Mouse (Mus musculus) embryonic facial prominence, embryonic 13.5 days (tissue): ENCODE measurements around the gene Rbl2. TPM values are rescaled to one million over a fixed set of nuclear protein-coding genes. Genes with fewer than 3 reads are reported as not detected.
A peak's percentile ranks its signal among the peaks of the same experiment; 100 is the strongest.

ENCODE experiments used
- ATAC-seq: fragments of 200-750 bp; cut with Nextera tagmentation; 2 replicates; pipeline ENCODE4 v1.8.0; 2017; ENCODE audit warnings: low read depth; ENCODE audit not compliant: insufficient number of reproducible peaks, insufficient read depth, low FRiP score, low TSS enrichment
- H3K27ac ChIP-seq: fragments of 300-500 bp; sonication (generic); 2 replicates; pipeline ENCODE4 v1.5.1; 2015; ENCODE audit warnings: moderate library complexity, mild to moderate bottlenecking, inconsistent platforms
- H3K27me3 ChIP-seq: fragments of 300-500 bp; sonication (generic); 2 replicates; pipeline ENCODE4 v1.6.1; 2015; ENCODE audit warnings: mild to moderate bottlenecking, inconsistent platforms
- H3K36me3 ChIP-seq: fragments of 300-500 bp; sonication (generic); 2 replicates; pipeline ENCODE4 v1.6.1; 2015; ENCODE audit warnings: mild to moderate bottlenecking, inconsistent platforms
- H3K4me1 ChIP-seq: fragments of 300-500 bp; sonication (generic); 2 replicates; pipeline ENCODE4 v1.6.1; 2015; ENCODE audit warnings: inconsistent platforms
- H3K4me2 ChIP-seq: fragments of 300-500 bp; sonication (generic); 2 replicates; pipeline ENCODE4 v1.6.1; 2015; ENCODE audit warnings: moderate library complexity, mild to moderate bottlenecking, inconsistent platforms
- H3K4me3 ChIP-seq: fragments of 300-500 bp; sonication (generic); 2 replicates; pipeline ENCODE4 v1.5.1; 2015; ENCODE audit warnings: mild to moderate bottlenecking, inconsistent platforms
- H3K9ac ChIP-seq: fragments of 300-500 bp; sonication (generic); 2 replicates; pipeline ENCODE4 v1.6.1; 2015; ENCODE audit warnings: mild to moderate bottlenecking, inconsistent platforms
- H3K9me3 ChIP-seq: fragments of 300-500 bp; sonication (generic); 2 replicates; pipeline ENCODE4 v1.6.1; 2016; ENCODE audit warnings: inconsistent platforms
- WGBS: fragments of 180-500 bp; shearing (Covaris S2); methylation state at CpG from one replicate; pipeline ENCODE4 v1.1.7; 2015; ENCODE audit warnings: mixed read lengths; 5-methylcytosine and 5-hydroxymethylcytosine counted together
- polyA plus RNA-seq: library from polyadenylated mRNA; unstranded; fragments of >200 nt; fragmentation: Nextera tagmentation; extraction: Ambion mirVana; gene quantifications from 2 replicates; pipeline ENCODE4 v1.2.1, GENCODE M21; 2015

The Rbl2 gene
- 16.5 and 19.4 TPM in 2 replicates for polyA plus RNA-seq

GRCm38 (mm10) chr8:91069834-91070233 is at the start of gene Rbl2:
Gene Rbl2, plus strand, starts transcription at chr8:91070057.
- peaks cover 8% of the 10 kb centered on the region; the same call in 1 of the 2 replicates for H3K36me3 ChIP-seq
- no peaks in the 10 kb centered on the region for H3K9me3 ChIP-seq
- no peaks in the 10 kb centered on the region for H3K27me3 ChIP-seq
- ATAC-seq: peak; percentile 89
- peak within 1 kb of the TSS; percentile 59 for H3K4me2 ChIP-seq
- peaks cover 12% of the 10 kb centered on the region for H3K4me1 ChIP-seq
- H3K9ac ChIP-seq: peak within 1 kb of the TSS; percentile 89
- peak within 1 kb of the TSS; percentile 87 for H3K4me3 ChIP-seq
- peak within 1 kb of the TSS; percentile 82 for H3K27ac ChIP-seq
- under 1% methylated on average over 25 of the region's 25 CpGs for WGBS

GRCm38 (mm10) chr8:91034417-91034816 is 35.4 kb upstream of the Rbl2 start:
- Histone ChIP-seq H3K4me2 (no peak overlapping the region), H3K36me3 (peaks cover 87% of the 10 kb centered on the region), H3K4me1 (no peaks in the 10 kb centered on the region), H3K4me3 (no peak overlapping the region), H3K9me3 (no peaks in the 10 kb centered on the region), H3K9ac (no peak overlapping the region), H3K27ac (no peak overlapping the region), H3K27me3 (no peaks in the 10 kb centered on the region)
- ATAC-seq: no peak
- 82% methylated on average over 6 of the region's 6 CpGs for WGBS

- no peak overlapping the region for H3K4me2 ChIP-seq
- no peak overlapping the region for H3K4me3 ChIP-seq
- H3K36me3 ChIP-seq: peaks cover 90% of the 10 kb centered on the region
- H3K4me1 ChIP-seq: no peaks in the 10 kb centered on the region
- no peak overlapping the region for H3K9ac ChIP-seq
- 81% methylated on average over 6 of the region's 6 CpGs for WGBS
- H3K27me3 ChIP-seq: no peaks in the 10 kb centered on the region
- ATAC-seq: no peak
- no peak overlapping the region for H3K27ac ChIP-seq
- H3K9me3 ChIP-seq: no peaks in the 10 kb centered on the region
Observed at GRCm38 (mm10) chr8:91036905-91037304, 33.0 kb upstream of the Rbl2 start.

GRCm38 (mm10) chr8:91038637-91039036 is 31.2 kb upstream of the Rbl2 start:
- no peaks in the 10 kb centered on the region for H3K9me3 ChIP-seq
- H3K4me3 ChIP-seq: no peak overlapping the region
- no peak overlapping the region for H3K27ac ChIP-seq
- H3K27me3 ChIP-seq: no peaks in the 10 kb centered on the region
- 86% methylated on average over 1 of the region's 1 CpGs for WGBS
- peaks cover 93% of the 10 kb centered on the region for H3K36me3 ChIP-seq
- H3K9ac ChIP-seq: no peak overlapping the region
- ATAC-seq: no peak
- H3K4me1 ChIP-seq: no peaks in the 10 kb centered on the region
- no peak overlapping the region for H3K4me2 ChIP-seq

GRCm38 (mm10) chr8:91046370-91046769 is 23.5 kb upstream of the Rbl2 start:
- H3K4me1 ChIP-seq: peaks cover 4% of the 10 kb centered on the region; the same call in 1 of the 2 replicates
- no peak overlapping the region for H3K4me3 ChIP-seq
- H3K36me3 ChIP-seq: peaks cover 75% of the 10 kb centered on the region
- H3K27me3 ChIP-seq: no peaks in the 10 kb centered on the region
- WGBS: 78% methylated on average over 4 of the region's 4 CpGs
- no peak overlapping the region for H3K9ac ChIP-seq
- ATAC-seq: no peak
- no peak overlapping the region for H3K27ac ChIP-seq
- no peaks in the 10 kb centered on the region for H3K9me3 ChIP-seq
- H3K4me2 ChIP-seq: no peak overlapping the region

- no peak overlapping the region for H3K4me3 ChIP-seq
- no peak overlapping the region for H3K4me2 ChIP-seq
- H3K27ac ChIP-seq: no peak overlapping the region; the same call in 1 of the 2 replicates
- no peak overlapping the region for H3K9ac ChIP-seq
- ATAC-seq: no peak
- H3K27me3 ChIP-seq: no peaks in the 10 kb centered on the region
- H3K4me1 ChIP-seq: peaks cover 4% of the 10 kb centered on the region; the same call in 1 of the 2 replicates
- H3K9me3 ChIP-seq: no peaks in the 10 kb centered on the region
- peaks cover 41% of the 10 kb centered on the region for H3K36me3 ChIP-seq
- WGBS: 45% methylated on average over 8 of the region's 8 CpGs
Observed at GRCm38 (mm10) chr8:91051037-91051436, 18.8 kb upstream of the Rbl2 start.

GRCm38 (mm10) chr8:91054418-91054817 is 15.4 kb upstream of the Rbl2 start:
- H3K9me3 ChIP-seq: no peaks in the 10 kb centered on the region
- no peaks in the 10 kb centered on the region for H3K27me3 ChIP-seq
- H3K27ac ChIP-seq: no peak overlapping the region
- WGBS: 94% methylated on average over 4 of the region's 4 CpGs
- no peak for ATAC-seq
- H3K4me3 ChIP-seq: no peak overlapping the region
- no peak overlapping the region for H3K9ac ChIP-seq
- H3K4me1 ChIP-seq: peaks cover 4% of the 10 kb centered on the region; the same call in 1 of the 2 replicates
- no peak overlapping the region for H3K4me2 ChIP-seq
- H3K36me3 ChIP-seq: peaks cover 23% of the 10 kb centered on the region

GRCm38 (mm10) chr8:91056848-91057247 is 13.0 kb upstream of the Rbl2 start:
- Histone ChIP-seq H3K4me3 (no peak overlapping the region), H3K27ac (no peak overlapping the region), H3K9me3 (no peaks in the 10 kb centered on the region), H3K4me2 (no peak overlapping the region), H3K27me3 (no peaks in the 10 kb centered on the region), H3K4me1 (peaks cover 7% of the 10 kb centered on the region), H3K36me3 (peaks cover 8% of the 10 kb centered on the region), H3K9ac (no peak overlapping the region)
- WGBS: 70% methylated on average over 3 of the region's 3 CpGs
- ATAC-seq: no peak

- Histone ChIP-seq H3K36me3 (peaks cover 4% of the 10 kb centered on the region), H3K9me3 (no peaks in the 10 kb centered on the region), H3K27ac (no peak overlapping the region), H3K4me2 (no peak overlapping the region), H3K27me3 (no peaks in the 10 kb centered on the region), H3K4me1 (peaks cover 7% of the 10 kb centered on the region), H3K9ac (no peak overlapping the region), H3K4me3 (no peak overlapping the region)
- peak; percentile 43; the same call in 1 of the 2 replicates for ATAC-seq
Observed at GRCm38 (mm10) chr8:91059086-91059578, 10.7 kb upstream of the Rbl2 start.

- no peak overlapping the region for H3K9ac ChIP-seq
- WGBS: 90% methylated on average over 7 of the region's 7 CpGs
Observed at GRCm38 (mm10) chr8:91059884-91060510, 9.9 kb upstream of the Rbl2 start.

GRCm38 (mm10) chr8:91060555-91061471 is 9.0 kb upstream of the Rbl2 start:
- 73% methylated on average over 19 of the region's 19 CpGs for WGBS
- H3K4me3 ChIP-seq: no peak overlapping the region
- no peak for ATAC-seq

More at GRCm38 (mm10) chr8:91059884-91060510, 9.9 kb upstream of the Rbl2 start:
- ATAC-seq: no peak
- Histone ChIP-seq H3K36me3 (peaks cover 4% of the 10 kb centered on the region), H3K4me3 (no peak overlapping the region), H3K9me3 (no peaks in the 10 kb centered on the region), H3K27ac (no peak overlapping the region), H3K4me1 (peaks cover 7% of the 10 kb centered on the region), H3K27me3 (no peaks in the 10 kb centered on the region), H3K4me2 (no peak overlapping the region)

More at GRCm38 (mm10) chr8:91060555-91061471, 9.0 kb upstream of the Rbl2 start:
- Histone ChIP-seq H3K9ac (0 out of 2 replicates have a peak overlapping the region, but pooled peaks have one; percentile 16), H3K4me1 (peaks cover 7% of the 10 kb centered on the region), H3K4me2 (peak overlapping the region; percentile 9; the same call in 1 of the 2 replicates), H3K9me3 (no peaks in the 10 kb centered on the region), H3K27ac (no peak overlapping the region), H3K36me3 (peaks cover 4% of the 10 kb centered on the region), H3K27me3 (no peaks in the 10 kb centered on the region)
